Mouse (Mus musculus) erythroblast, adult 5-6 weeks (primary cell): Measurements from ENCODE around the gene Gm47429. TPM values are rescaled to one million over a fixed set of nuclear protein-coding genes. Genes with fewer than 3 reads are reported as not detected.
"Not testable (repeated sequence)": the region's sequence is repeated elsewhere in the genome, so short reads cannot be mapped to it uniquely, and the experiment has no call there.

Experiments
- ATAC-seq: replicated peaks from 2 replicates; pipeline ENCODE4 v1.8.0; 2016; ENCODE audit warnings: moderate number of reproducible peaks, mild to moderate bottlenecking, moderate TSS enrichment, inconsistent platforms; ENCODE audit not compliant: poor library complexity, low FRiP score, severe bottlenecking
- total RNA-seq, 2 experiments: library from RNA; stranded (forward) in 1 of 2; stranded (reverse) in 1 of 2; fragments of 150-400 nt in 1 of 2; fragments of 200-764, 138-1000 nt in 1 of 2; gene quantifications; 2 replicates each; pipeline versions ENCODE4 v1.2.3 to v1.2.4; 2015 to 2017; ENCODE audit warnings: low replicate concordance in 2 of 2

The Gm47429 gene
- total RNA-seq (2015; ENCODE audit: low replicate concordance) (not detected in 2 replicates), total RNA-seq (2017; ENCODE audit: low replicate concordance) (not detected in 2 replicates)

DNA sequence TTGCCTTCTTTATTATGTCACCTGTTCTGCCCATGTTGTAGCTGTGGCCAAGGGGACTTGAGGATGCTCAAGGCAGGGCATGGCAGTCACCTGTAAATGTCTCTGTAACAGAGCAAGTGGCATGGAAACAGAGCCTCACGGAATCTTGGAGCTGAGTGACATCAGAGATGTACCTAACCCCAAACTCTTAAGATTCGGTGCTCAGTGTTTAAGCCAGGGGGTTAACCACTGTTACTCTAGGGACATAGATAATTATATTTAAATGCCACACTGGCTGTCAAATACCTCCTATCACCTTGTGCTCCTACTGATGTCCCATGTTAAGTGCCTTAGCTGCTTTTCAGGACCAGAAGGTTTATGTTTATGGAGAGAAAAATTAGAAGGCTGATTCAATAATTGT lies at the start of gene Gm47429:
TSS of gene Gm47429 (minus strand) at position 101 of the 400 bp plus-strand sequence.
- ATAC-seq = no peak

DNA sequence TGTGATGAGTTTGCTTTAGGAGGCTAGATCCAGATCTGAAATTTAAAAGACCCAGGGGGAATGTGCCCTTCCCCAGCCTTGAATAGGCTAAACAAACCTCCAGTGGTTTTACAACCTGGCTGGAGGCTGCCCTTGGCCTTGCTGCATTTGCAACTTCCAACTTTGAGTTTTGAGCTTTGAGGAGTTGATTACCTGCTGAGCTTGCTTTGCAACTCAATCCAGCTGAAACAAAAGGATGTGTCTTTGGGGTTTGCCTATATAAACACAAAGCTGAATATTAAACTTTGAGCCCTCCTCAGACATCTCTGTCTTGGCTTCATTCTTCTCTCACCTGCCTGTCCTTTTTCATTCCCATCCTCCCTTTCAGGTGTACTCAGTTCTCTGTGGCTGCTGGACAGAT lies 44.8 kb upstream of the Gm47429 start:
- ATAC-seq = not testable (repeated sequence)

GRCm38 (mm10) chr13:50467007-50467406 lies 23.3 kb upstream of the Gm47429 start, which contains the start of gene Nutm2:
Gene Nutm2, plus strand, starts transcription at chr13:50467307.
- ATAC-seq = no peak

DNA sequence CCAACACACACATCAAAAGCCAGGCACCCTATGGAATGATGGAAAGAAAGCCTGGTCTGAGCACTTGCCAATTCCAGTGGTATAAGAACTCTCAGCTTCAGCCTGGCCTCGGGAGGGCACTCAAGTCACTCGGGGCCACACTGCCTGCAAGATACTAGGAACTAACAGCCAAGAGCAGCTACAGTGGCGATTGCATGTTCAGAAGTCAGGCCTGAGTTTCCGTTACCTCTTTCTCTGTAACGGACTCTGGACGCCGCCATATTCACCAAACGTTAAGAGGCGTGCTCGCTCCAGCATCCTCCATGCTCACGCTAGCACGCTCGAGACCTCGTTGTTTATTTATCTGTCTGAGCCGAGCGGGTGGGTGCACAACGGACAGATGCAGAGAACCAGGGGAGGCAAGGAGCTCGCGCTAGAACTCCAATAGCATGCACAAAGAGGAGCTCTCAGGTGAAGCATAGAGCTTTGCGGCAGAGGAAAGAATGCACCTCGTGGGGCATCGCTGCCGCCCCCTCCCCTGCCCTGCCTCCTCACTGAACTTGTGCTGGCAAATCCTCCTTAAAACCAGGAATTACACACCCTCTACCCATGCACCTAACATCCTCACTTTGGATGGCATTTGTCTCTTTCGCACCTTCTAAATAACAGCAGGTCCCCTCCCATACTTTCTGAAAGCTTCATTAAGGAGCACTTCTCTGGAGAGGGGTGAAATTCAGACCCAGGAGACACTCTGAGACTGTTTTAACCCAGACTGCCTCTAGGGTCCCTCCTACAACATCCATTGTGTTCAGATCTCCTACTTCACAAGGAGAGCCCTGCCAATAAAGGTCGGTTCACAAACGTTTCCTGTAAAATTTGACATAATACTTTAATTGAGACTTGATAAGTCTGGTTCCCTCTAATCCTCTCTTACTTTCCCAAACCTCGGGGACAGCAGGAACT lies 21.2 kb upstream of the Gm47429 start:
- no peak for ATAC-seq

- not testable (repeated sequence) for ATAC-seq
These were observed 16.7 kb upstream of the Gm47429 start for GRCm38 (mm10) chr13:50460433-50460832.

- no peak for ATAC-seq
These were observed 9.7 kb upstream of the Gm47429 start for GRCm38 (mm10) chr13:50453426-50453825.

GRCm38 (mm10) chr13:50452266-50452665 lies 8.6 kb upstream of the Gm47429 start:
- ATAC-seq = not testable (repeated sequence)

DNA sequence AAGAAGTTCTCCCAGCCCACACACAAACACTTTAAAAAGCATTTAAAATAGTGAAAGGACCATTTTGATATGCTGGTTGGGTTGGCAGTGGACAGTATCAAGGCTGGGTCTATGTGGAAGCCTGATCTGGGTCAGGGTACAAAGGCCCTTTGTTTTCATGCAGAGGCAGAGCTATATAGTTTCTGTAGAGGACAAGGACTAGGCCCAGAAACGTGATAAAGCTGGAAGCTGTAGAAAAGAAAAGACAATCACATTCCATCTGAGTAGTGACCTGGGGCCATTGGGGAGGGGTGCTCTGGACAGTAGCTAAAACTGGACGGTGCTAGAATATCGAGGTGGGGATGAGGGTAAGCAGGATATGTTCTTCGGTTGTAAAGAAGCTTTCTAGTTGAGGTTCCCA lies 1.5 kb upstream of the Gm47429 start:
- no peak for ATAC-seq

DNA sequence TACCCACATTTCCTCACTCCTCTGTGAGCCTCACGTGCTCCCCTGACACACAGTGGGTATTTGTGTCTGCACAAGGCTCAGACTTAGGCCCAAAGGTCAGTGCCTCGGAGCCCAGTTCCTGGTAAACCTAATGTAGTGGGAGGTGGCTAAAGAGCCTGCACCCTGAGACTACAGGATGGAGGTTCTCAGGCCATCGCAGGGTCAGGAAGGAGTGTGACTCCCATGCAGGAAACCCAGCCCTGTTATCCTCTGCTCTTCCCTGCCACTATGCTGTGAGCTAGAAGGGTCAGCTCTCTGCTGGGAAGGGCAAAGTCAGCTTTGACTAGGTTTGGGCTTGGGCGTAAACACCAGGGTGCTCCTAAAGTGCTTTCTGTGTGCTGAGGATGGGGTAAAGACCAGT lies 17.0 kb downstream of the Gm47429 start:
- ATAC-seq = no peak

DNA sequence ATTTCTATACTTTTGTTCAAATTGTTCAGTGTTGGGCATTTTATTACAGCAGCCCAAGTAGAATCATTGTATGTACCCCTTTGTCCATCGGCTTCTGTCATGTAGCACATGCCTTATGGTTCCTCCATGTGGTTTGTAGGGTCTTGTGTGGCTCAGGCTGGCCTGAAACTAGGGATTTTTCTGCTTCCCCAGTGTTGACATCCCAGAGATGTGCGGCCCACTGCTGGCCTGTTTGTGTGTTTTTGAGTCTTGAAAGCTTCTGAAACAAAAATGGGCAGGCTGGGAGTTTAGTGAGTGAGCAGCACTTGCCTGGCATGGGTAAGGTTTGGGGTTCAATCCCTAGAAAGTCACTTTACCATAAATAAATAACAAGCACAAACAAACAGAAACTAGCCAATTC lies 19.2 kb downstream of the Gm47429 start:
- ATAC-seq = no peak

DNA sequence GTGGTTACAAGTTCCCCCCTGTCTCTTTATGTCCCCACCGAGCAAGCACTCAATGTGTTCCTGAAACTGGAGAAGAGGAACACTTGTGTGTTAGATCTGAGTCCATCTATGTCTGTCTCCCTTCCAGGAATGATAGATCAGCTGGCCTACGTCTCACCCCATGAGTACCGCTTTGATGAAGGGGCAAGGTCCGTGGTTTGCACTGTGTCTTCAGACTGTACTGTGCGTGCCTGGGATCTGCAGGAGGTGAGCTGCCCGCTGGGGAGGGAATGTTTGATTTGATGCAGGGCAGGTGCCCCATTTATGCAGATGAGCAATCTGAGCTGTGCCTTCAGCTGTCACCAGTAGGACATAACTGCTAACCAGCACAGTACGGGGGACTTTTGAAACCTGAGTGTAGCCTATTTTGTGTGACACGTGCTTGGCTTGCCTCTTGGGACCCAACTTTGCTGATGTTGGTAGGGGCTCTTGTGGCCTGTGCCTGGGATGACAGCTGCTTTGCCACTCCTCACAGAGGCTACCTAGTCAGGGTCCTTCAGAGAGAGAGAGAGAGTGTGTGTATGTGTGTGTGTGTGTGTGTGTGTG lies 20.0 kb downstream of the Gm47429 start:
- ATAC-seq = no peak

- no peak for ATAC-seq
These were observed 25.3 kb downstream of the Gm47429 start for GRCm38 (mm10) chr13:50418421-50418820.

GRCm38 (mm10) chr13:50417389-50418183 lies 26.1 kb downstream of the Gm47429 start, which contains the start of gene Fbxw17:
Gene Fbxw17, plus strand, starts transcription at chr13:50417864.
- ATAC-seq = no peak

Other genes with a start within 250 kb of the Gm47429 start
- not detected in 2 replicates for gene Gm906, start 193.6 kb downstream of the Gm47429 start, total RNA-seq (2015; ENCODE audit: low replicate concordance)
- gene Gm906, start 193.6 kb downstream of the Gm47429 start, total RNA-seq (2017; ENCODE audit: low replicate concordance) = not detected in 2 replicates
- gene Fbxw17, start 26.0 kb downstream of the Gm47429 start, total RNA-seq (2015; ENCODE audit: low replicate concordance) = 3.3 TPM in 1 of 2 replicates, not detected in the other
- gene Fbxw17, start 26.0 kb downstream of the Gm47429 start, total RNA-seq (2017; ENCODE audit: low replicate concordance) = 1.4 and 4.2 TPM in 2 replicates
- not detected in 2 replicates for gene Nutm2, start 23.4 kb upstream of the Gm47429 start, total RNA-seq (2015; ENCODE audit: low replicate concordance)
- not detected in 2 replicates for gene Nutm2, start 23.4 kb upstream of the Gm47429 start, total RNA-seq (2017; ENCODE audit: low replicate concordance)
- not detected in 2 replicates for gene Gm904, start 199.3 kb upstream of the Gm47429 start, total RNA-seq (2015; ENCODE audit: low replicate concordance)
- not detected in 2 replicates for gene Gm904, start 199.3 kb upstream of the Gm47429 start, total RNA-seq (2017; ENCODE audit: low replicate concordance)